Mouse (Mus musculus) right cerebral cortex, postnatal 4 days (tissue): Measurements from ENCODE around the gene Nktr.

Source experiments
- DNase-seq: peaks from one replicate; pipeline ENCODE4 v3.0.0-alpha.2; 2022

Gene Nktr

DNA sequence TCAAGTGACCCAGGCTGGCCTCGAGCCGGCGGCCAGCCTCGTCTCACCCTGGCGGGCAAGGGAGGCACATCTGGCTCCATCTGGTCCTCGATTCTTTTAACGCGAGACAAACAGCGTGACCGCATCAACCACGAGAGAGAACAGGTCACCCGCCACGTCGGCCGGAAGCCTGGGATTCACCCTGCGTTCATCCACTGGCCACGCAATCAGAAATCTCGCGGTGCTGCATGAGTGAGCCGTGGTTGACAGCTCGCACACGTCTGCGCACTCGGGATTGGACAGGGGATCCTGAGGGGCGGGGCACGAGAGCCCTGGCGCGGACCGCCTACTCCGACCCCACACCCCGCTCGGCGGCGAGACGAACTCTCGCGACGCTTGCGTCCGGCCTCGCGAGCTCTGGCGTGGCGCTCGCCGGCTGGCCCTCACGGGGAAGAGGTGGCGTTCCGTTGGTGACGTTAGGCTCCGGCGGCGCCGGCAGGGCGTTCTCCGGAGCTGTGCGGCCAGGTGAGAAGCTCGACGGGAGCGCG is at the start of gene Nktr:
Gene Nktr (plus strand): TSS at position 378 of the 527 bp plus-strand sequence.
- peak; percentile 94 for DNase-seq

DNA sequence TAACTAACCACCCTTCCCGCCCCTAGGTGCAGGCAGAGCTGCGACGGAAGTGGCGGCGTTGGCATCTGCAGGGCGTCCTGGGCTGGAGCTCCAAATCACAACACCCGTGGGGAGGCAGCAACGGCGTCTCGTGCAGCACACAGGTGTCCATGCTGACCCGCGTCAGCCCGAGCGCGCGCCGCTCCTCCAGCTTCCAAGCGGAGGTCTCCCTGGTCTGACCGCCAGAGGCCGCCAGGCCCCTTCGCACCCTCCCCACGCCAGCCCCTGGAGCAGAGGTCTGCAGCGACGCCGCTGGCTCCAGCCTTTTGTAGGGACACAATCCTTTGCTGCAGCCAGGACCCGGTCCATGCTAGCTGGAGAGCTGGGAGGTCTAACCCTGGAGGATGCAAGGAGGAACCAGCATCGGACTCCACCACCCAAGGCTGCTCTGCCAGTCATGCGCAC is 49.6 kb upstream of the Nktr start:
- peak; percentile 59 for DNase-seq

DNA sequence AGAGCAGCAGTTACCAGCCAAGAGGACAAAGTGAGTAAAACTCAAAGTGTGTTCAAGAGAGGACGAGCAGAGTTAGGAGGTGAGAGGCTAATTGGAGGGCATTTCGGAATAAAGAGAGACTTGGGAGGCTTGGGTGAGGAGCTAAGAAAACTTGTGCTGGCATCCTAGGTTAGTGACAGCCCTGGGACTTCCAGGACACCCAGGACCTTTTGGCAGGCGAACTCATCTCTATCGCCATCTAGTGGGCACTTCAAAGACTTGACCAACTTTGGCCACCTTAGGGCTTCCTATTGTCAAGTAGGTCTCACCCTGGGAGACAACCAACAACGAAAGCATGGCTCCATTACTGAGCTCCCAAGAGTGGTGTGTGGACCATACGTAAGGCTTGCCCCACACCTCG is 47.7 kb upstream of the Nktr start:
- no peak for DNase-seq

DNA sequence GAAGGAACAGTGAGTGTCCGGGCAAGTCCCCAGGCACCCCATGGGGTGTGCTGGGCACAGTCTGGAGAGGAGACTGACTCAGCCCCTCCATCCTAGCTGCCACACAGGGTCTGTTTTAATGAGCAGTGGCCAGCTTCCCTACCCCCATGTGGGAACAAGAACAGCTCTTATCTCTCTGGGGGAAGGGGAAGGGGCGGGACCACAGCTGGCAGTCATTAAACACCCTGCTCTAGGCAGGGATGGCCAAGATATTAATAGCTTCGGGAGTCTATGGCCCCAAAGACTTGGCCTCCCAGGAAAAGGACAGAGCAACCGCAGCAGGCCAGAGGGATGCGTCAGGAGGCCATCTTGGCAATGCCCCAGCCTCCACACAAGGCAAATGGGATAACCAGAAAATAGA is 46.7 kb upstream of the Nktr start:
- no peak for DNase-seq

- DNase-seq = no peak
Observed at GRCm38 (mm10) chr9:121673716-121674115, 45.3 kb upstream of the Nktr start.

DNA sequence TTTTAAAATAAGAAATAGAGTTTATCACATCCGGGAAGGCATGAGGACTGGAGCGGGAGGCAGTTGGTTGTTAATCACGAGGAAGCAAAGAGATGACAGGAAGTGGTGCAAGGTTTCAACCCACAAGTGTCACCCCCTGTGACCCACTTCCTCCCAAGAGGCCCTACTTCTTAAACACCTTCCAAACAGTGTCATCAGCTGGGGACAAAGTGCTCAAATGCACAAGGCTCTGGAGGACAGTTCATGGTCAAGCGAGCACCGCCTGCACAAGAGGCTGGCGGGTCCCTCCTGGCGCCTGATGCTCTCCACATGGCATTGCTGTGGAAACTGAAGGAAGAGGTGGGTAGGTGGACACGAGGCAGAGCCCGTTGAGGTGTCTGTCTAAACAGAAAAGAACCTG is 44.0 kb upstream of the Nktr start:
- no peak for DNase-seq

GRCm38 (mm10) chr9:121675556-121675955 is 43.4 kb upstream of the Nktr start:
- no peak for DNase-seq

DNA sequence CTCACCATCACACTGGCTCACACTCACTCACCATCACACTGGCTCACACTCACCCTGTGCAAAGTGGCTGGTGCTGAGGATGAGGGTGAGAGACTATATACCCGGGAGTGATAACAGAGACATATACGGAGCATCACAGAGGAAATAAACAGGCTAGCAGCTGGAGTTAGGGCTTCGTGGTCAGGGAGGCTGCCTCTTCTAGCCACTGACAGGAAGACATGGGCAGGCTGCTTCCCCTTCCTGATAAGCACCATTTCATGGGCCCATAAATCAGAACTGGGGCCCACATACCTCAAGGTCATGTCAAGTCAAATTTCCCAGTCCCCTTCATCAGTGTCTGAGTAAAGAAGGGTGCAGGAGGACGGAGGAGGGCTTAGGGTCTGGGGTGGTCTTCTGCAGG is 41.9 kb upstream of the Nktr start:
- no peak for DNase-seq

GRCm38 (mm10) chr9:121677476-121677875 is 41.5 kb upstream of the Nktr start:
- DNase-seq = no peak

DNA sequence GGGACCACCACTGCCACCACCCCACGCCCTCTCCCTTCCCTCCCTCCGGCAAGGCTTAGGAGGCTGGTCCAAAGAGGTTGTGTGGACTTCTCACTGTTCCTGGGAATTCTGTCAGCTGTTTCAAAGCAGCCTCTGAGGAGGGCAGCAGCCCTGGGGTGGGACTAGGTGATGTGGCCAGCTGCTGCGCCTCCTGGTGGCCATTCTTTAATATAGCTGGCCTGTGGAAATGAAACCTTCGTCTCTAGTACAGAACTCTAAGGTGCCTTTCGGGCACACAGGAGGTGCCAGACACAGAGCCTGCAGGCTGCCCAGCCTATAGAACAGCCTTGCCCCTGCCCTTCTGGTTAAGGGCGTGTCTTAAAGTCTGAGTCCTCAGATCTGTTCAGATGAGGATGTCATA is 39.4 kb upstream of the Nktr start:
- peak; percentile 53 for DNase-seq

- no peak for DNase-seq
Observed at GRCm38 (mm10) chr9:121681191-121681590, 37.8 kb upstream of the Nktr start.

DNA sequence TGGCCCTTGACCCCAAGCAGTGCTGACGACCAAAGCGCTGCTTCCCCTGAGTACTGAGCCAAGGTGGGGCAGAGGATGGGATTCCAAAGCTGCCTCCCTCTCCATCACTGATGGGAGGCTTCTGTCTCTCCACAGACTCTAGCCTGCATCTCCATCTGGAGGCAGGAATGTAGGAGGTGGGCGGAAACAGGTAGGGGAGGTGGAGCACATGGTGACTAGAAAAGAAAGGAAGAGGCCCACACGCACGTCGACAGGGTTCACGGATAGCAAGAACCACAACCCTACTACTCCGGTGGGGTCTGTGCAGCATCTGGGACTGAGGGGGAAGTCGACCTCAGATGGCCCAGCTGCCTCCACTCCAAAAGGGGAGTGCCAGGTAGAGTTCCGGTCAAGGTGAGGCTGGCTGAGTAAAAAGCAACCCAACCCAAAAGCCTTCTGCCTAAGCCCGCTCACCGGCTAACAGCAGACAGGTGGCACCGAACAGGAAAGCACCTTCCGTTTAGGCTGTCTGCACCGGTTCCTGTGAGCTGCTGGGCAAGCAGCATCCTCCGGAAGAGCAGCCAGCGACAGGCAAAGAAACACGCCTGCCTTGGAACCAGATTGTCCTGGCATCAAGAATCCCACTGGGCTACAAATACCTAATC is 36.8 kb upstream of the Nktr start:
- no peak for DNase-seq

- DNase-seq = no peak
Observed at GRCm38 (mm10) chr9:121684702-121685101, 34.3 kb upstream of the Nktr start.

GRCm38 (mm10) chr9:121690200-121690651 is 28.7 kb upstream of the Nktr start:
- DNase-seq = peak; percentile 35

GRCm38 (mm10) chr9:121690734-121691133 is 28.2 kb upstream of the Nktr start:
- DNase-seq = no peak

DNA sequence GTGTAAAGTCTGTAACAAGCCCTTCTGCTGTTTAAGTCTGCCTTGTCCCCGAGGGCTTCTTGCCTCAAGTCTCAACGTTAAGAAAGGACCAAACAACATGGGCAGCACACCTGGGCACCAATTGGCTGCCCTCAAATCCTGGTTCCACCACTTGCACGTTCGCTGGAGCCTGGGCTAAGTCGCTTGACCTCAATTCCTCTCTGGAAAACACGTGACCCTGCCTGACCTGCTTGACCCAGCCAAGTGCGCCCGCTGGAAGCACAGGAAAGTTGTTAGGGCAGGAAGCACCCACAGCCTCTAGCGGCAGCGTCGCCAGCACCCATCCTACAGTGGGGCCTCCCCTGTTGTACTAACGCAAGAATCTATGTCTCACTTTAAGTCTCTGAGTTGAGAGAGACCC is 24.2 kb upstream of the Nktr start:
- DNase-seq = no peak

- no peak for DNase-seq
Observed at GRCm38 (mm10) chr9:121696626-121697025, 22.3 kb upstream of the Nktr start.

DNA sequence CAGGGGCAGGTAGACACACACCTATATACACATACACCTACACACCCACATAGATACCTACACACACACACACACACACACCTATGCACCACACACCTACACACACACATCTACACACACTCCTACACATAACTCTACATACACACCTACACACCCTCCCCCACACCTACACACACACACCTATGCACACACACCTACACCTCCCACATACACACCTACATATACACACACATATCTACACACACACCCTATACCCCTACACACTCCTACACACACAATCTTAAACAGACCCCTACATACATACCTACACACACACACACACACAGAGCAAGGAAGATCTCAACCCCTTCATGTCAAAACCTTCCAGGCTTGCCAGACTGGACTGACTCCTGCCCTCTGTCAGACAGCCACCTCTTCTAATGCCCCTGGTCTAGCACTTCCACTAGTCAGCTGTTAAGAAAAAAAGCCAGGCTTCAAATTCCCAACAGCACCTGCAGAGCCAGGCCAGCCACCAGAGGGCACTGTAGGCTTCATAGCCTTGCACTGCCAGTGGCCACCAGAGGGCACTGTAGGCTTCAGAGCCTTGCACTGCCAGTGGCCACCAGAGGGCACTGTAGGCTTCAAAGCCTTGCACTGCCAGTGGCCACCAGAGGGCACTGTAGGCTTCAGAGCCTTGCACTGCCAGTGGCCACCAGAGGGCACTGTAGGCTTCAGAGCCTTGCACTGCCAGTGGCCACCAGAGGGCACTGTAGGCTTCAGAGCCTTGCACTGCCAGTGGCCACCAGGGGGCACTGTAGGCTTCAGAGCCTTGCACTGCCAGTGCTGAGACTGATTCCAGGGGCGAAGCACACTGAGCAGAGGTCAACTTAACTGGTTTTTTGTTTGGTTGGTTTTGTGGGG is 21.6 kb upstream of the Nktr start:
- peak; percentile 73 for DNase-seq

GRCm38 (mm10) chr9:121704261-121704645 is 14.7 kb upstream of the Nktr start:
- DNase-seq = no peak

DNA sequence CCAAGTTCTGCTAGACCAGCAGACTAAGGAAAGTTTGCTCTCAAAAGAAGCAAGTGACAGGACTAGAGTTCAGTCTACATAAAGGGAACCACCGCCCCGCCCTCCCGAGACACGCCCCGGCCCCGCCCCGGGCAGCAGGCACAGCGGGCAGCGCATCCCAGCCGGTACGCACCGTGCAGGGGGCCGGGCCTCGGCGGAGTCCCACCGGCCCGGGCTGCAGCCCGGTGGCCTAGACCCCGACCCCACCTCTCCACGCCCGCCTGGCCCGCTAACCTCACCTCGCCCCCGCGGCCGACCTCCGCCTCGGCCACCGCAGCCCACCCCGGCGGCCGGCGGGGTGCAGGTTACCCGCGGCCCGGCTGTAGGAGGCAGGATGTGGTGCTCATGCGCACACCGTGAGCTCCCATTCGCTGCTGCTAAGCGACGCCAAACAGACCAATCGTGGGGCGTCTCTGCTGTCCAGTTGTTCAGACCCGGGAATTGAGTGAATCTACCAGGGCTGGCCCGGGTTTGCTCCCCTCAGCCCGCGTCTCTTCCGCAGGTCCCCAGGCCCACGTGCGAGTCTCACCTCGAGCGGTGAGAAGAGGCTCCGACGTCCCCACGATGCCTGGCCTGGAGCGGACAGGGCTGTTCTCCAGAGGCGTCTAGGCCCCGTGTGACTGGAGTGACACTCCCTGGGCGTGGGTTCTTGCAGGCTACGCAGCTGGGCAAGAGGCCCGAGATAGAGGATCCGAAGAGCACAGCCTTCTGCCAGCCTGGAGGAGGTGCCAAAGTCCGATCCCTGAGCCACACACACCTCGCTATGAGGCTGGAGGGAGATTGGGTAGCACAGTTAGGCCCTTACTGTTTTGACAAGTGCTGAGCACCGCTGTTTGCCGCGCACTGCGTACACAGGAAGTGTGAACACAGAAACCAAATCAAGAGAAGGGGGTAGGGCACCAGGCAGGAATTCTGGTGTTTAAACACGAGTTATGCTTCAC is 14.0 kb upstream of the Nktr start, which contains the start of gene Sec22c:
Gene Sec22c (minus strand): TSS at position 845 of the 980 bp plus-strand sequence.
- peak; percentile 78 for DNase-seq

DNA sequence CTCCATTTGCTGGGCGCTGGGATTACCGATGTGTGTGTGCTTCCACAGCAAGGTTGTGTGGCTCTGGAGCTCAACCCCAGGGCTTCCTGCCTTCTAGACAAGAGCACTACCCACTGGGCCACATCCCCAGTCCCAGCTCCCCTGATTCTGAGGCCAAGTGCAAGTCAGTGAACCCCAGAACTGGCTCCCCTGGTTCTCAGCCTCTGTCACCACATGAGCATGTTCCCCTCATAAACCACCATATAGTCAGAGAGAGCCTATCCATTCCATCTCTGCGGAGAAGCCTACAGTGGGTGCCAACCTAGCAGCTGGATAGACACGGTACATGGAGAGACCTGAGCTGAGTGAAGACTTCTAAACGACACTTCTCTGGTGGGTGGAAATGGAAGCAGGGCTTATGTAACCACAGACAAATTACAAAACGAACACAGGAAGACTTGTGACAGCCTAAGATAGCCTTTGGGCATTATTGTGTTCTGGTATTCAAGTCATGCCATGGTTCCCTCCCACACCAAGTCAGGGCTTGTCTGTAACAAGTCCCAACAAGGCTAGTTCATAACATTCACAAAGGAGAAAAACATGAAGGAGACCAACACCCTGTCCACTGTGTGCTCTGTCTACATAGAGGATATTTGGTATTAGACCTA is 12.8 kb upstream of the Nktr start:
- DNase-seq = no peak

- no peak for DNase-seq
Observed at GRCm38 (mm10) chr9:121707801-121708200, 11.2 kb upstream of the Nktr start.
